Mouse (Mus musculus) lung, embryonic 16.5 days (tissue): Measurements from ENCODE around the gene Mrpl9. TPM values are rescaled to one million over a fixed set of nuclear protein-coding genes. Genes with fewer than 3 reads are reported as not detected.

Source experiments
- ATAC-seq: fragments of 200-750 bp; cut with Nextera tagmentation; 2 replicates; pipeline ENCODE4 v1.8.0; 2017; ENCODE audit warnings: low read depth, mild to moderate bottlenecking, moderate library complexity
- H3K27ac ChIP-seq: fragments of 300-500 bp; sonication (generic); 2 replicates; pipeline ENCODE4 v1.5.1; 2014; ENCODE audit warnings: mild to moderate bottlenecking, control low read depth, low read length
- H3K27me3 ChIP-seq: fragments of 300-500 bp; sonication (generic); 2 replicates; pipeline ENCODE4 v1.6.1; 2014; ENCODE audit warnings: low read depth, low read length, mixed read lengths; ENCODE audit not compliant: control insufficient read depth, insufficient read depth
- H3K36me3 ChIP-seq: fragments of 300-500 bp; sonication (generic); 2 replicates; pipeline ENCODE4 v1.6.1; 2014; ENCODE audit warnings: low read length; ENCODE audit not compliant: control insufficient read depth, insufficient read depth
- H3K4me1 ChIP-seq: fragments of 300-500 bp; sonication (generic); replicated peaks from 2 replicates; pipeline ENCODE4 v1.6.1; 2014; ENCODE audit warnings: low read length, mixed read lengths; ENCODE audit not compliant: control insufficient read depth, insufficient read depth
- H3K4me2 ChIP-seq: fragments of 300-500 bp; sonication (generic); 2 replicates; pipeline ENCODE4 v1.6.1; 2014; ENCODE audit warnings: low read depth, low read length, control low read depth
- H3K4me3 ChIP-seq: fragments of 300-500 bp; sonication (generic); 2 replicates; pipeline ENCODE4 v1.5.1; 2014; ENCODE audit warnings: mild to moderate bottlenecking, low read length, control low read depth
- H3K9ac ChIP-seq: fragments of 300-500 bp; sonication (generic); 2 replicates; pipeline ENCODE4 v1.6.1; 2014; ENCODE audit warnings: low read length, control low read depth
- H3K9me3 ChIP-seq: fragments of 300-500 bp; sonication (generic); 2 replicates; pipeline ENCODE4 v1.6.1; 2016; ENCODE audit warnings: low read length; ENCODE audit not compliant: control insufficient read depth
- WGBS: fragments of 180-500 bp; shearing (Covaris S2); extraction: QIAGEN DNeasy Blood & Tissue Kit; methylation state at CpG from one replicate; pipeline ENCODE4 v1.1.7; 2014; 5-methylcytosine and 5-hydroxymethylcytosine counted together
- polyA plus RNA-seq: library from polyadenylated mRNA; unstranded; fragments of >200 nt; fragmentation: Nextera tagmentation; extraction: Ambion mirVana; gene quantifications from 2 replicates; pipeline ENCODE4 v1.2.1, GENCODE M21; 2015

Mrpl9 gene
- polyA plus RNA-seq, 1 experiment from 2014 or later: 58.8 TPM

- Histone ChIP-seq H3K27ac (no peak overlapping the region), H3K27me3 (no peaks in the 10 kb centered on the region; the same call in 1 of the 2 replicates), H3K9ac (no peak overlapping the region), H3K4me3 (no peak overlapping the region), H3K4me1 (peaks cover 7% of the 10 kb centered on the region; the same call in 1 of the 2 replicates), H3K36me3 (no peaks in the 10 kb centered on the region), H3K4me2 (no peak overlapping the region), H3K9me3 (no peaks in the 10 kb centered on the region)
- ATAC-seq: no peak
- 25% methylated on average over 20 of the region's 20 CpGs for WGBS
These were observed 40.8 kb downstream of the Mrpl9 start for GRCm38 (mm10) chr3:94483790-94484439.

GRCm38 (mm10) chr3:94485922-94486321, 42.8 kb downstream of the Mrpl9 start:
- Histone ChIP-seq H3K4me3 (no peak overlapping the region), H3K4me1 (peaks cover 7% of the 10 kb centered on the region; the same call in 1 of the 2 replicates), H3K9me3 (no peaks in the 10 kb centered on the region), H3K4me2 (no peak overlapping the region), H3K36me3 (no peaks in the 10 kb centered on the region), H3K27ac (no peak overlapping the region), H3K9ac (no peak overlapping the region), H3K27me3 (no peaks in the 10 kb centered on the region; the same call in 1 of the 2 replicates)
- no peak for ATAC-seq
- WGBS: 65% methylated on average over 7 of the region's 7 CpGs

DNA sequence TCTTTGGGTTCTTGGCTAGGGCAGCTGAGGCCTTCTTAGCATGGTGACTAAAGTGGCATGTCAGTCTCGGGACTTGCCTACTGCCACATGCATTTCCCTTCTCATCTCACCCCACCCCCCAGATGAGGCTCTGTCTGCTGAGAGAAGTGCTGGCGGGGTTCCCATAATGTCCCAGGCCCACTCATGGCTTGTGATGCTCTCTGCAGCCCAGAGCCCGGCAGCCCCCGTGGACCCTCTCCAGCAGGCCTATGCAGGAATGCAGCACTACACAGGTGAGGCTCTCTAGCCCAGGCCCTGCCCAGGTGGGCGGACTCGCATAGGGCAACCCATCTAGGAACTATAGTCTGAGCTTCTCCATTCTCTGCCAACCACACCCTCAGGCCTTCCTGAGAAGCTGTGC, 44.5 kb downstream of the Mrpl9 start:
- Histone ChIP-seq H3K27ac (no peak overlapping the region), H3K4me3 (no peak overlapping the region), H3K4me1 (peaks cover 7% of the 10 kb centered on the region; the same call in 1 of the 2 replicates), H3K27me3 (no peaks in the 10 kb centered on the region), H3K4me2 (no peak overlapping the region), H3K36me3 (no peaks in the 10 kb centered on the region), H3K9ac (no peak overlapping the region), H3K9me3 (no peaks in the 10 kb centered on the region)
- WGBS: 56% methylated on average over 6 of the region's 6 CpGs
- ATAC-seq: no peak

GRCm38 (mm10) chr3:94497162-94497561, 54.0 kb downstream of the Mrpl9 start:
- WGBS: 80% methylated on average over 4 of the region's 4 CpGs
- no peak overlapping the region for H3K27ac ChIP-seq
- no peak overlapping the region for H3K4me3 ChIP-seq
- no peak overlapping the region for H3K4me2 ChIP-seq
- no peaks in the 10 kb centered on the region for H3K27me3 ChIP-seq
- 0 out of 2 replicates have a peak, but pooled peaks cover 5% of the 10 kb centered on the region for H3K36me3 ChIP-seq
- no peaks in the 10 kb centered on the region for H3K9me3 ChIP-seq
- no peaks in the 10 kb centered on the region for H3K4me1 ChIP-seq
- no peak overlapping the region for H3K9ac ChIP-seq
- no peak for ATAC-seq

Other genes with a start within 250 kb of the Mrpl9 start
- gene Gm5286, start 246.6 kb upstream of the Mrpl9 start, polyA plus RNA-seq: not detected in 2 replicates
- not detected in 2 replicates for gene Gm4778, start 179.3 kb upstream of the Mrpl9 start, polyA plus RNA-seq
- gene Them4, start 133.2 kb upstream of the Mrpl9 start, polyA plus RNA-seq: 10.2 TPM in 2 replicates
- gene Them5, start 101.2 kb upstream of the Mrpl9 start, polyA plus RNA-seq: 0.40 and 0.73 TPM in 2 replicates
- gene C2cd4d, start 80.9 kb upstream of the Mrpl9 start, polyA plus RNA-seq: 0.16 and 0.68 TPM in 2 replicates
- 8.9 and 9.5 TPM in 2 replicates for gene Rorc, start 70.5 kb upstream of the Mrpl9 start, polyA plus RNA-seq
- 0.35 and 0.44 TPM in 2 replicates for gene Lingo4, start 44.8 kb upstream of the Mrpl9 start, polyA plus RNA-seq
- gene Tdrkh, start 30.0 kb upstream of the Mrpl9 start, polyA plus RNA-seq: 12.5 and 12.6 TPM in 2 replicates
- 0.31 and 0.49 TPM in 2 replicates for gene Oaz3, start 597 bp downstream of the Mrpl9 start, polyA plus RNA-seq
- gene Celf3, start 35.0 kb downstream of the Mrpl9 start, polyA plus RNA-seq: 2.3 and 3.3 TPM in 2 replicates
- gene Riiad1, start 37.0 kb downstream of the Mrpl9 start, polyA plus RNA-seq: 16.1 and 28.1 TPM in 2 replicates
- 38.6 and 45.6 TPM in 2 replicates for gene Snx27, start 139.4 kb downstream of the Mrpl9 start, polyA plus RNA-seq
- not detected in 2 replicates for gene Gm10972, start 199.8 kb downstream of the Mrpl9 start, polyA plus RNA-seq
- gene Tuft1, start 215.6 kb downstream of the Mrpl9 start, polyA plus RNA-seq: 10.9 and 11.9 TPM in 2 replicates